Mouse (Mus musculus): ENCODE results near the gene Zkscan3. TPM values are rescaled to one million over a fixed set of nuclear protein-coding genes. Genes with fewer than 3 reads are reported as not detected.

Zkscan3 gene
- polyA plus RNA-seq (2021; fragmentation: Nextera tagmentation), result 11.7 and 13.0 TPM in 2 replicates
- long read RNA-seq, experiment 1, transcript Zkscan3-203 (6 exons, 2,600 nt), result minor isoform, 9 of 29 reads
- long read RNA-seq, experiment 1, transcript Zkscan3-201 (6 exons, 2,561 nt), result major isoform, 10 of 29 reads
- long read RNA-seq, experiment 1, partial matches to known transcripts, result 2 of 29 reads
- long read RNA-seq, experiment 1, other reads (novel, unspliced or antisense), result 8 of 29 reads
- long read RNA-seq, experiment 2, full-length matches to known transcripts, result 84 of 146 reads
- long read RNA-seq, experiment 2, partial matches to known transcripts, result 20 of 146 reads
- long read RNA-seq, experiment 2, other reads (novel, unspliced or antisense), result 42 of 146 reads

DNA sequence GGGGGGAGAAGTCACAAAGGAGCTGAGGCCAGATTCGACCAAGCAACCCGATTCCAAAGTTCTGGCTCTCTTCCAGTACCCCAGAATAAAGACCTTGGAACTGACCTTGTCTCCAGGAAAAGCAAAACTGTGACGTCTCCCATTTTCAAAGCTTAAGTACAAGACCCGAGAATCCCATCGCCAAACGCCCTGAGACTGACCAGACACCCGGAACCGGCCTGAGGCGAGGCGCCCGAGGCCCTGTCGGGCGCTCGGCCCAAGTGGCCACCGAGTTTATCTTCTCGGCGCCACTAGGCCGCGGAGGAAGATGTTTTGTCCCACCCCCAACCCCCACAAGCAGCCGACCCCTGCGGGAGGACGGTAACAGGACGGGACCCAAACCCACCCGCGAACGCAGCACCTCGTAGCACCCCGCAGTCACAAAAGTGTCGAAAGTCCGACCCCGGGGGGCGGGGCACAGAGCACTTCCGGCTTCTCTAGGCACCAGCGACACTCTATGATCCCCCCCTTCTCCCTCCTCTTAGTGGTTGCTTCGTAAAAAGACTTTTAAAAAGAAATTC, at the start of gene Zkscan3:
TSS of gene Zkscan3 (minus strand) at position 469 of the 560 bp plus-strand sequence.

DNA sequence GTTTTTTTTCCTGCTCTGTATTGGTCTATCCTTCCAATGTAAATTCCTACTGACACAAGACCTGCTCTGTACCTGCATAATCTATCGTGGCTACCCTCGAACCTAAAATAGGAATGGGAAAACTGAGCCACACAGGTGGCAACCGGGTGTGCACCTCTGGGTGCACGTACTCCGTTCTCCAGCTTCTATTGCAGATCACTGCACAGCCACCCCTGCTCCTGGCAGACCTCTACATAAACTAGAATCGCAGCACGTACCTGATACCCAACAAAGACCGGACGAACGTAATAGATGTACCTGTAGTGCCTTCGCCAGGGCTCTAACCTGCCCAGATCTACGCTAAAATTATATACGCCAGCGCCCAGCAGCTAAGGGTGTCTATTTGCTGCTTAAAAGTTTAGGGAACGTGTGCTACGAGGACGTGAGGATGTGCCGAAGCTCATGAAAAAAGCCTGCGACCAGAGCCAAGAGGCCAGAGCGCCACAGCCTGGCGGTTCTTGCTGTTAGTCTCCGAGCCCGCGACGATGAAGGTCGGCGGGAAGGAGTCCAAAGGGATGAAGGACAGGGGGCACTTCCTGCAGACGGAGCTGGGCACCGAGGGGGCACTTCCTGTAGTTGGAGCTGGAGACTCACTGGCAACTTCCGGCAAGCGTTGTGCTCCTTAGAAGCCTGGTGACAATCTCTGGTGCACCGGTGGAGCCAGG, 38.1 kb upstream of the Zkscan3 start, which contains the start of gene Pgbd1:
TSS of gene Pgbd1 (minus strand) at position 556 of the 704 bp plus-strand sequence.

DNA sequence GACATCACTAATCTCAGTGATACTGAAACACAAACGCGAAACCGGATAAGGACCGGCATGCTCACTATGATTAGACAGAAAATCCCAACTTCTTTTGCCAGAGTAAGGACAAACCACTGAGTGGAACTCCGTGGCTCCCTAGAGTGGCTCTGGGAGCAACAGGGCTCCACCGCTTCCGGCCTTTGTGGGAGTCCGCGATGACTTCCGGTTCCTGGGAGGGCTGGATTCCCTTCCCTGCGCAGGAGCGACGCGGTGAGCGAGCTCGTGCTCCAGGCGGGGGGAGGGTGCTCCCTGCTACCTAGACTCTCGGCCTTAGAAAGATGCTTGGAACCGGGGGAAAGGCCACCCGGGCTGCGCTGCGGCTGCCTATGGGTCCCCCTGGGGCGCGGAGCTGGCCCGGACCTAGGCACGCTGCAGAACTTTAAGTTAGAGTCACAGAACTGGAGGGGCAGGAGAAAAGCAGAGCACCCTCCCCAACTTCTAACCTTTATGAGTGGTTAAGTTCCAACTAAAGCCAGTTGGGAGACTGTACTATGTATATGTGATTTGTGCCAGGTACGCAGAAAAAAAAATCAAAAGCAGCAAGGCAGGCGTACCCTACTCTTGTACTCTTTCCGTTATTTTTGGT, 39.8 kb downstream of the Zkscan3 start, which contains the start of gene Zscan12:
TSS of gene Zscan12 (plus strand) at position 200 of the 628 bp plus-strand sequence.

DNA sequence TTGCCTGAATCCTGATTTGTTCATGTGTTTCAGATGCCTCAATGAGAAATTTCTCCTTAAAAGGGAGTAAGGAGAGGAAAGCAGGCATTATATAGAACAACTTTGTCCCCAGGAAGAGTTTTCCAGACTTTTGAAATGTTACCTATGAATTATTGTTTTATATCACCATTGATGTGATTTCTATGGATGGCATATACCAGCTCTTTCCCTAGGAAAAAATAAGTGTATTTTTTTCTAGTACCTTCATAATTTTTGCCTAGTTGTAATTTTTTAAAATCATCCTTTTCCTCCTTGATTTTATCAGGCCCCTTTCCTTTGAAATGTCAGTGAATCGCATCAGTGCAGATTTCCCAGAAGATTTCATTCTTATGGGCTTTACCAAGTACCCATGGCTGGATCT, 55.9 kb downstream of the Zkscan3 start, which contains the start of gene Olfr1367:
TSS of gene Olfr1367 (plus strand) at position 301 of the 400 bp plus-strand sequence.

Small RNAs within 50 kb of the gene (microRNA-seq; reads per million reads assigned to microRNA genes)
- gene Mir1896 (not detected), gene Mir6942 (not detected)

Other genes starting within 250 kb of the Zkscan3 start
- 36.6 and 42.5 TPM in 2 replicates for gene Trim27, start 223.3 kb downstream of the Zkscan3 start, polyA plus RNA-seq (2021; fragmentation: Nextera tagmentation)
- not detected in 2 replicates for gene Gpx5, start 110.0 kb downstream of the Zkscan3 start, polyA plus RNA-seq (2021; fragmentation: Nextera tagmentation)
- gene Gpx6, start 90.6 kb downstream of the Zkscan3 start, polyA plus RNA-seq (2021; fragmentation: Nextera tagmentation), result not detected in 2 replicates
- gene Olfr1367, start 55.8 kb downstream of the Zkscan3 start, polyA plus RNA-seq (2021; fragmentation: Nextera tagmentation), result not detected in 2 replicates
- gene Zscan12, start 39.9 kb downstream of the Zkscan3 start, polyA plus RNA-seq (2021; fragmentation: Nextera tagmentation), result 5.1 and 5.6 TPM in 2 replicates
- gene Pgbd1, start 38.3 kb upstream of the Zkscan3 start, polyA plus RNA-seq (2021; fragmentation: Nextera tagmentation), result 0.99 and 1.1 TPM in 2 replicates
- gene Zscan26, start 51.0 kb upstream of the Zkscan3 start, polyA plus RNA-seq (2021; fragmentation: Nextera tagmentation), result 39.6 and 60.7 TPM in 2 replicates
- 1.4 and 1.6 TPM in 2 replicates for gene Nkapl, start 65.8 kb upstream of the Zkscan3 start, polyA plus RNA-seq (2021; fragmentation: Nextera tagmentation)
- gene Zkscan4, start 76.2 kb upstream of the Zkscan3 start, polyA plus RNA-seq (2021; fragmentation: Nextera tagmentation), result 3.1 and 3.3 TPM in 2 replicates
- gene Gm10065, start 76.7 kb upstream of the Zkscan3 start, polyA plus RNA-seq (2021; fragmentation: Nextera tagmentation), result 1.8 TPM in 1 of 2 replicates, not detected in the other
- 1.8 and 2.1 TPM in 2 replicates for gene AK157302, start 92.5 kb upstream of the Zkscan3 start, polyA plus RNA-seq (2021; fragmentation: Nextera tagmentation)
- gene Gm11273, start 98.7 kb upstream of the Zkscan3 start, polyA plus RNA-seq (2021; fragmentation: Nextera tagmentation), result 13.0 and 13.4 TPM in 2 replicates
- gene Zkscan8, start 128.4 kb upstream of the Zkscan3 start, polyA plus RNA-seq (2021; fragmentation: Nextera tagmentation), result 1.6 and 2.7 TPM in 2 replicates
- gene Olfr1366, start 140.1 kb upstream of the Zkscan3 start, polyA plus RNA-seq (2021; fragmentation: Nextera tagmentation), result 0.10 TPM in 1 of 2 replicates, not detected in the other
- gene Olfr1535, start 157.1 kb upstream of the Zkscan3 start, polyA plus RNA-seq (2021; fragmentation: Nextera tagmentation), result 0.06 TPM in 1 of 2 replicates, not detected in the other
- not detected in 2 replicates for gene Olfr1364, start 179.0 kb upstream of the Zkscan3 start, polyA plus RNA-seq (2021; fragmentation: Nextera tagmentation)
- gene Olfr1362, start 211.3 kb upstream of the Zkscan3 start, polyA plus RNA-seq (2021; fragmentation: Nextera tagmentation), result not detected in 2 replicates
- gene Olfr11, start 239.8 kb upstream of the Zkscan3 start, polyA plus RNA-seq (2021; fragmentation: Nextera tagmentation), result not detected in 2 replicates

Measured in layer of hippocampus, adult 6 months (tissue).